Mouse (Mus musculus): ENCODE results near the gene 4632433K11Rik.

DNA sequence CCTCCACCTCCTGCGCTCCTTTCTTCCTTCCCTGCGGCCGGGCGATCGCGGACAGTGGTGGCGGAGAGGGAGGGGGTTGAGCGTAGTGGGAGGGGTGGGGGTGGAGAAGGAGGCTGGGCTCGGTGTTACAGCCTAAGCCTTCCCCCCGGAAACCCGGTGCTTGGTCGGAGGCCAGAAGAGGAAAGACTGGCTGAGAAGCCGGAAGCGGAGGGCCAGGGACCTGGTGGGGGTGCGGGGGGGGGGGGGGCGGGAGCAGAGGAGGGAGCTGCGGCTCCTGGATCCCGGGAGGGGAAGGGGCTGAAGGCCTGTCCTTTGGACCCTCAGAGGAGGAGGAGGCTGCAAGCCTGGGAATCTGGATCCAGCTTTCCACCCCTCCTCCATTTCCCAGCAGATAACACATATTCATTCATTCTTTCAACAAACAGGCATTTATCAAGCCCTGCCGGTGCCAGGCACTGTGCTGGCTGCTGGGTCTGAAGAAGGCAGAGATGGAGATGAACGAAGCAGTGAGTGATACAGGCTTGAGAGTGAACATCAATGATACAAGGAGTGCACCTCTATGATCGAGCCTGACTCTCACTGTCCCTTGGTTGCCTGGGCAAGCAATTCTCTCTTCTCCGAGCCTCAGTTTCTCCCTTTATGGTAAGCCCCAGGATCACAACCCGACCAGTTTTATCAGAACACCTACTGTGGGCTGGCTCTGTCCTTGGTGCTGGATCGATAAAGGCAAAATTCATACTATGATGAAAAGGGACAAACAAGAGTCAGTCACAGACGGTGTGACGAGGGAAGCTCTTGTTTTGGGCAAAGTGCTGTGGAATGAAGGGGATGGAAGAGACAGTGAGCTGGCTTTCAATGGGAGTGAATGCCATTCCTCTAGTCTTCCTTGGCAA is 37.7 kb upstream of the 4632433K11Rik start, which contains the start of gene Zfp579:
- TF ChIP-seq CTCF (IDR thresholded peaks at IDR 0.05; ENCODE audit: control insufficient read depth, insufficient read depth, low read length), result no peak
- TF ChIP-seq POLR2A (IDR thresholded peaks at IDR 0.05; ENCODE audit: borderline replicate concordance, control insufficient read depth, low read depth, low read length), result no peak; the same call in 1 of the 2 replicates

Data from bone marrow, adult 2 months (tissue).